Mouse (Mus musculus): Measurements from ENCODE around the gene Tfam.

DNA sequence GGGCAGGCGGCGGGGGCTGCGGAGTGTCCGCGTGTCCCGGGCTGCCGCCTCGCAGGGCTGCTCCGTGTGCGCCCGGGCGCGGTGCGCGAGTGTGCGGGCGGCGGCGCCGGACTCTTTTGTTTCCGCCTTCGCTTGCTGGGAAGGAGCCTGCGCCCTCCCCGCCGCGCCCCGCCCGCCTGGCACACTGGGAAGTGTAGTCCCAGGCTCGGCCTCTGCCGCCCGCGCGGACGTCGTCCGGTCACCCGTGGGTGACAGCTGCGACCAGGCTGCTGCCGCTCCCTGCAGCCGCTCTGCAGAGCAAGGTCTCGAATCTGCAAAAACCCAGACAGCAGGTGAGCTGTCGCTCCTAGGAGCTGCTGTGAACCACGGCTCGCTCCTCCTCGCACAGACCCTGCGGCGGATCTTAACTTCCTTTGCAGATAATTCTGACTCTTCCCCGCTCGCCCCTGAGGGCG is 47.1 kb upstream of the Tfam start, which contains the start of gene Ube2d1:
- TF ChIP-seq CTCF (IDR thresholded peaks at IDR 0.05; ENCODE audit: control insufficient read depth, insufficient read depth, insufficient replicate concordance, low read depth, low read length) (no peak), POLR2A (IDR thresholded peaks at IDR 0.05; ENCODE audit: control insufficient read depth, low read depth, low read length) (peak; percentile 21; the same call in 1 of the 2 replicates)
